Mouse (Mus musculus) layer of hippocampus, adult 9-10 months (tissue): ENCODE results near the gene Rnf207.

Experiments
- DNase-seq: peaks from one replicate; pipeline ENCODE4 v3.0.0; 2022; ENCODE audit warnings: low spot score

Gene Rnf207

GRCm38 (mm10) chr4:152294188-152294929, 24.4 kb downstream of the Rnf207 start:
- no peak for DNase-seq

- DNase-seq: no peak
These were observed 26.6 kb downstream of the Rnf207 start for GRCm38 (mm10) chr4:152292102-152292765.

GRCm38 (mm10) chr4:152291562-152291961, 27.2 kb downstream of the Rnf207 start, which contains the start of gene Hes3:
Hes3 (minus strand) TSS chr4:152291662.
- no peak for DNase-seq

- DNase-seq: no peak
These were observed 27.8 kb downstream of the Rnf207 start for GRCm38 (mm10) chr4:152290991-152291390.

GRCm38 (mm10) chr4:152290385-152290784, 28.4 kb downstream of the Rnf207 start:
- DNase-seq: no peak

GRCm38 (mm10) chr4:152288398-152288945, 30.3 kb downstream of the Rnf207 start:
- DNase-seq: no peak

- DNase-seq: no peak
These were observed 31.3 kb downstream of the Rnf207 start for GRCm38 (mm10) chr4:152287317-152288120.

- no peak for DNase-seq
These were observed 31.9 kb downstream of the Rnf207 start for GRCm38 (mm10) chr4:152286887-152287286.

- DNase-seq: no peak
These were observed 32.6 kb downstream of the Rnf207 start for GRCm38 (mm10) chr4:152286183-152286582.

GRCm38 (mm10) chr4:152285505-152285904, 33.3 kb downstream of the Rnf207 start:
- no peak for DNase-seq

- DNase-seq: peak; percentile 56
These were observed 35.4 kb downstream of the Rnf207 start for GRCm38 (mm10) chr4:152283186-152283950.

GRCm38 (mm10) chr4:152282721-152283120, 36.1 kb downstream of the Rnf207 start:
- no peak for DNase-seq

GRCm38 (mm10) chr4:152281601-152282000, 37.2 kb downstream of the Rnf207 start:
- no peak for DNase-seq

- no peak for DNase-seq
These were observed 39.8 kb downstream of the Rnf207 start for GRCm38 (mm10) chr4:152278986-152279385.

GRCm38 (mm10) chr4:152277916-152278315, 40.9 kb downstream of the Rnf207 start:
- no peak for DNase-seq

GRCm38 (mm10) chr4:152276389-152277347, 42.1 kb downstream of the Rnf207 start:
- DNase-seq: no peak

GRCm38 (mm10) chr4:152274681-152275131, 44.1 kb downstream of the Rnf207 start:
- DNase-seq: no peak

GRCm38 (mm10) chr4:152273621-152274236, 45.1 kb downstream of the Rnf207 start, which contains the start of gene Gpr153:
Gpr153 (plus strand) TSS chr4:152274232.
- no peak for DNase-seq

GRCm38 (mm10) chr4:152273191-152273590, 45.6 kb downstream of the Rnf207 start:
- DNase-seq: no peak
